Mouse (Mus musculus) embryonic fibroblast, embryonic 13.5 days (primary cell): ENCODE measurements around the gene Cct4. TPM values are rescaled to one million over a fixed set of nuclear protein-coding genes. Genes with fewer than 3 reads are reported as not detected.

Source experiments
- H3K27ac ChIP-seq: 2 replicates; pipeline ENCODE4 v1.5.1; 2012; ENCODE audit warnings: low read length, control low read depth, inconsistent platforms; ENCODE audit not compliant: insufficient read depth
- H3K4me1 ChIP-seq: 2 replicates; pipeline ENCODE4 v1.6.1; 2011; ENCODE audit warnings: low read length; ENCODE audit not compliant: control insufficient read depth, insufficient read depth
- H3K4me3 ChIP-seq: 2 replicates; pipeline ENCODE4 v1.5.1; 2011; ENCODE audit warnings: mild to moderate bottlenecking, control low read depth, low read length; ENCODE audit not compliant: insufficient read depth
- CTCF ChIP-seq: IDR thresholded peaks from 2 replicates; pipeline ENCODE4 v1.5.1; 2011; ENCODE audit warnings: mild to moderate bottlenecking, control low read depth, low read length, moderate library complexity, borderline replicate concordance; ENCODE audit not compliant: insufficient read depth
- POLR2A ChIP-seq: IDR thresholded peaks from 2 replicates; pipeline ENCODE4 v1.6.1; 2011; ENCODE audit warnings: low read depth, mild to moderate bottlenecking, control low read depth, low read length, moderate library complexity
- polyA plus RNA-seq: library from polyadenylated mRNA; stranded (reverse); fragments of >200 nt; gene quantifications from 2 replicates; pipeline ENCODE4 v1.2.4, GENCODE M21; 2011; ENCODE audit warnings: low read depth; ENCODE audit not compliant: missing spikeins, insufficient read length

Gene Cct4
- polyA plus RNA-seq, 1 experiment: 422 TPM

DNA sequence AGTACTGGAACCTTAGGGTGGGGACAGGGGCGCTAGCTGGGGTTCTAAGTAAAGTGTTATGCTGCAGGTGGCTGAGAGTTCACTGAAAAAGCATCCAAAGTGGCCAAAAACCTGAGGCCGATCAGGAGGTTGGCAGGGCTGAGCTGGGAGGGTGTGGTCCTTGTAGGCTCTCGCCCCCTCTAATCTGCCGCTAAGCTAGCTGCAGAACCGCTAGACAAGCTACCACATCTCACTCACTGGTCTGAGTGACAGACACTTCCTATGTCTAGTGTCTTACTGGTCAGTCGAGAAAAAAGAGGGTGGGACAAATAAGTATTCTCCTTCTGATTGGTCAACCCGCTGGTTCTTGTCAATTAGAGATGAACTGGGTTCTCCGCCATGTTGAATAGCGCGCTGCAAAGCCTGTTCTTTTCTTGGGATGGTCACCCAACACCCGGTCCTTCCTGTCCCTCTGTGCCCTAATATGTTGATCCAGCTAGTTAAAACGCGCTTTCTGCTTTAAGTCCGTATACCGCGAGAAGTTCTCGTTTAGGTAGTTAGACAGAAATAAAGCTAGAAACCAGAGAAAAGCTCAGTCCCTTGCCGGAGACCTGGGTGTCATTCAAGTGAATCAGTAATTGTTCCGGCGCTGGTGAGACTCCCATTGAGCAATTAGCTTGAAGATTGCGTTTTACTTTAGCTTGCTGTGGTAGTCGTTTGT lies 17.3 kb downstream of the Cct4 start, which contains the start of gene Fam161a:
Gene Fam161a, plus strand, starts transcription at position 51 of the 700 bp plus-strand sequence.
- Histone ChIP-seq H3K4me3 (peak within 1 kb of the TSS; percentile 77), H3K4me1 (no peaks in the 10 kb centered on the region; the same call in 1 of the 2 replicates), H3K27ac (peak within 1 kb of the TSS; percentile 82)
- TF ChIP-seq CTCF (no peak), POLR2A (peak; percentile 65; the same call in 1 of the 2 replicates)

DNA sequence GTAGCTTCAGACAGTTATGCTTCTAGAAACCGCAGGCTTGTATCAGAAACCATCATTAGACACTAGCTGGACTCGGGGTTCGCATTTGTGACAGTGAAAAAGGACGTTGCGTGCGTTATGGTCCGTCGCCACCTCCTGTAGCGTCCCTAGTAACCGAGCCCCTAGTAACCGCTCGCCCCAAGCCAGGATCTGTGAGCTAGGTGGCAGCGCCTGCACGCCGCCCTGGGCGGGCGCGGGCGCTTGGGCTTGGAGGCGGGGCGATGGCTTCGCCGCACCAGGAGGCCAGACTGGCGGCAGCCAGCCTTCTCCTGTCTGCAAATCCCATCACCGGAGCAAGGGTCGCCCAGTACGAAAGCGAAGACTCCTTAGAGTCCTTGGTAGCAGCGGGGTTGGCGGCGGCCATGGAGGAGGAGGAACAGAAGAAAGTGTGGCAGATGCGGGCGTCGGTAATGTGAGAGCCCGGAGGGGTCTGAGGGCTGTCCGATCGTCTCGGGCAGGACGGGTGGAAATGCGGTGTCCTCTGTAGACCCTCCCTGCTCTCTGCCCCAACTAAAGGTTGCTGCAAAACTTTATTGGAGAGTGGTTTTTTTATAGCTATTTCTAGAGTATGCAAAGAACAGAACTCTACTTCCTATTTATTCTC lies 18.0 kb downstream of the Cct4 start:
- no peaks in the 10 kb centered on the region; the same call in 1 of the 2 replicates for H3K4me1 ChIP-seq
- peak overlapping the region; percentile 77 for H3K4me3 ChIP-seq
- peak; percentile 89 for TF ChIP-seq POLR2A
- TF ChIP-seq CTCF: no peak
- peak overlapping the region; percentile 82 for H3K27ac ChIP-seq

DNA sequence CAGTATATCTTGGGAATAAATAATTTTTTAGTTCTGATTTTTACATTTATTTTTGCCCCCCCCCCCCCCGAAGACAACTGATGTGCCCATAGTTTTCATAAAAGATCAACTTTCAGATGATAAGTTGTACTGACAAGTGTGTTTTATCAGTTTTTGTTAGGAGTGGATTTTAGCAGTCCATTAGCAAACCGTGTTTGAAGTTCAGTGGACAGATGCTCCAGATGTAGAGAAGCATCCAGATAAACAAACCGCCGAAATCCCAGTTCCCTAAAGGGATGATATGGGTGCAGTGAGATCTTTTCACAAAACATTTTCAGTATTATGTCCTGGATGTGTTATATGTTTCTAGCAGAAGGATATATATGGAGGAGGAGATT lies 18.5 kb downstream of the Cct4 start:
- peak overlapping the region; percentile 77; the same call in 1 of the 2 replicates for H3K4me3 ChIP-seq
- TF ChIP-seq POLR2A (no peak), CTCF (no peak)
- no peaks in the 10 kb centered on the region; the same call in 1 of the 2 replicates for H3K4me1 ChIP-seq
- H3K27ac ChIP-seq: no peak overlapping the region

DNA sequence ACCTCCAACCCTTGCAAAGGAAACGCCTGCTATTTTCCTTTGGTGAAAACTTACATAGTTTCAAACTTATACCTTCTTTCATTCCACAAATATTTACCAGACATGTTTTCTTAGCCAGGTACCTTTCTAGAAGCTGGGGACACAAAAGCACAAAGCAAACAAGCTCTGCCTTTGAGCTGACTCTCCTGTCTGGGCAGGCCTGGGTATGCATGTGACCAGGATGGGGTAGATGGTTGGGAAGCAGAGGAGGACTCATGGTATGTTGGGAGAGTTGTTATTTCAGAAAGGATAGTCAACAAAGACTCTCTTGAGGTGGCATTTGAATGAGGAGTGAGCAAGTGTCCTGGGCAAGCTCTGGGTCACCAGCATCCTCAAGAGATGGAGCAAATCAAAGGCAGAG lies 22.8 kb downstream of the Cct4 start:
- TF ChIP-seq POLR2A (no peak), CTCF (no peak)
- Histone ChIP-seq H3K4me3 (no peak overlapping the region), H3K4me1 (no peaks in the 10 kb centered on the region), H3K27ac (no peak overlapping the region)

DNA sequence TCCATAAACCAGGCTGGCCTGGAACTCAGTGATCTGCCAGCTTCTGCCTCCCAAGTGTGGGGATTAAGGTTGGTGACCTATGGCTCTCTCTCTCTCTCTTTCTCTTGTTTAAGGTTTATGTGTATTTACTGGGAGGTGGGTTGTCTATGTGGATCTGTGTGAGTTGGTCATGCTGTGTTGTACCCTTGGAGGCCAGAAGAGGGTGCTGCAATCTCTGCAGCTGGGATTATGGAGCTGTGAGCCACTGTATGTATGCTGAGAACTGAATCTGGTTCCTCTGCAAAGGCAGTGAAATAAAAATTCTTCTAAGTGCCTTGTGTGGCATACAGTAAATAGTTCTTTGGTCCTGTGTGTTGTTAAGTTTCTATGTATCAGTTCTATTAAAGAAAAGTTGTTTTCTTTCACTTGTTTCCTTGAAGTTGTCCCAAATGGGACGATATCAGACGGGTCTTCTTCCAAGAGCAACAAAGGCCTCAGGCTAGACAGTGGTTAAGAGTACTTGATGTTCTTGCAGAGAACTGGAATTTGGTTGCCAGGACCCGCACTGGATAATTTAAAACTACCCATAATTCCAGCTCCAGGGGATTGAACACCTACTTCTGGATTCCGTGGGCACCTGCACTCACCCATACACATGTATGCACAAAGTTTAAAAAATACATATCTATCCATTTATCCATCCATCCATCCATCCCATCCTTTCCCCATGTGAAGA lies 23.4 kb downstream of the Cct4 start:
- Histone ChIP-seq H3K4me1 (no peaks in the 10 kb centered on the region), H3K4me3 (no peak overlapping the region), H3K27ac (no peak overlapping the region)
- TF ChIP-seq POLR2A (no peak), CTCF (no peak)

DNA sequence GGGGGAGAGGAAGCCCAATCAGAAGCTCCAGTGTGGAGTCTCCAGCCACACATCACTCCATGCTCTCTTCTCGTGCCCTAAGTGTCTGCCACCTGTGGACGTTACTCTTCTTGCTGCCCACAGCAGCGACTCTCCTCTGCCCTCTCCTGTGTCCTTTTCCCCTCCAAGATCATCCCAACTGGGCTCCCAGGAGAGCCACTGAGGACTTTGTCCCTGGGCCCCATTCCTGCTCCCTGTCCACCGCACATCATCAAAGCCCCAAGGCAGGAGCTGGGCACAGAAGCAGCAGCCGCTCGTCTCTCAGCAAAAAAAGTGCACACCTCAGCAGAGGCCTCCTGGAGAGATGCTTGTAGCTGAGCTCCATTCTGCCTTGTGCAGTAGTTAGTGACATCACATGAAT lies 24.7 kb downstream of the Cct4 start:
- TF ChIP-seq CTCF (no peak), POLR2A (no peak)
- H3K27ac ChIP-seq: no peak overlapping the region
- H3K4me1 ChIP-seq: no peaks in the 10 kb centered on the region
- H3K4me3 ChIP-seq: no peak overlapping the region

DNA sequence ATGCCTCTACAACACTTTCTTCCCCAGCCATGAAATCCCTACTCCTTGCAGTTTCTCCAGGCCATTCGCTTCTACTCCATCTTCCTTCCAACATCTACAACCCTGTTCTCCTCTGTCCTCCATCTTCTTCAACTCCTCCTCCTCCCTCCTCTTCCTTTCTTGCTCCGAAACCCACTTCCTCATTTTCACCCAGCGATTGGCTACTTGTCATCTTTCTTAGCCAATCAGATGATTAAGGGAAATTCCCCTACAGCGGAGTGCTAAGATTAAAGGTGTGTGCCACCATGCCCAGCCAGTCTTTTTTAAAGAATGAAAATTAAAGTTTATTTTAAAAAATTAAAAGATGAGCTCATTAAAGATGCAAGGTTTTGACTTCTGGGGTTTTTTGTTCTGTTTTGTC lies 27.6 kb downstream of the Cct4 start:
- Histone ChIP-seq H3K4me1 (no peaks in the 10 kb centered on the region), H3K27ac (no peak overlapping the region), H3K4me3 (no peak overlapping the region)
- TF ChIP-seq POLR2A: no peak

DNA sequence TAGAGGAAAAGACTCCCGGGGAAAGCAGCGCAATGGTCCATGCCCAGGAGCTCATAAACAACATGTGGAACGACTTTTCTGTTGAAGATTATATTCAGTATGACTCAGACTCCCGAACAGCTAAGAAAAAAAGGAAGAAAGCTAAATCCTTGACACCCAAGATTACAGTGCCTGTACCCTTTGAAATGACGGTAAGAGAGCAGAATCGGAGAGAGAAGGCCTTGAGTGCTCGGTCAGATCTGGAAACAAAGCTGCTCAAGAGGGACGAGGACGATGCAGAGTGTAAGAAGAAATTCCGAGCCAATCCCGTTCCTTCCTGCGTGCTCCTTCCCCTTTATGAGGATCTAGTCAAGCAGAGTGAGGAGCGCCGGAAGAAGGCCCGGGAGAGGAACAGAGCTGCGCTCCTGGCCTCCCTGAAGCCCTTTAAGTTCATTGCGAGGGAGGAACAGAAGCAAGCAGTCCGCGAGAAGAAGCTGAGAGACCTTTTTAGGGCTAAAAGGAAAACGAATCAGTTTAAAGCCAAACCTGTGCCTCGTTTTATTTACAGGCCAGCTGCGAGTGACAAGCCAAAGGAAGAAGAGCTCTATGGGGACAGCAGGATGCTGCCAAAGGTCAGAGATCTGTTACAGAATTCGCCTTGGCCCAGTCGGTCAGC lies 29.9 kb downstream of the Cct4 start:
- no peaks in the 10 kb centered on the region for H3K4me1 ChIP-seq
- TF ChIP-seq CTCF (no peak), POLR2A (no peak)
- no peak overlapping the region for H3K4me3 ChIP-seq
- no peak overlapping the region for H3K27ac ChIP-seq

DNA sequence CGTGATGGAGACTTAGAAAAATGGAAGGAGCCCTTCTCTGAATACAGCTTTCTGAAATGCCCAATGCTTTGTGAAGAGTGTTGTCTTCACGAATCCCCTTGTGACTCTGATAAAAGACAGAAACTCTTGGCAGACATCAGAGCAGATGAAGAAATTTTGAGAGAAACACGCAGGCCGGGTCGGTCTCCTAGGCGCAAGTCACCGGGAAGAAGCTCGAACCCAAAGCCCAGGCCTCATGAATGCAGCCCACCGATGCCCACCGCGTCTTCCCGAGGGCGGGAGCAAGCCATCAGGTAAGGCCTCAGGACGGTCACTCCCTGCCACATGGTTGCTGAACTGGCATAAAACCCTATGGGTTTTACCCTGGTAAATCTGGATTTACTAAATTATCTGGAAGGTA lies 30.5 kb downstream of the Cct4 start:
- H3K4me1 ChIP-seq: no peaks in the 10 kb centered on the region
- no peak overlapping the region for H3K27ac ChIP-seq
- H3K4me3 ChIP-seq: no peak overlapping the region
- TF ChIP-seq CTCF: no peak
